Mouse (Mus musculus): ENCODE results near the gene Pcyt1b.

DNA sequence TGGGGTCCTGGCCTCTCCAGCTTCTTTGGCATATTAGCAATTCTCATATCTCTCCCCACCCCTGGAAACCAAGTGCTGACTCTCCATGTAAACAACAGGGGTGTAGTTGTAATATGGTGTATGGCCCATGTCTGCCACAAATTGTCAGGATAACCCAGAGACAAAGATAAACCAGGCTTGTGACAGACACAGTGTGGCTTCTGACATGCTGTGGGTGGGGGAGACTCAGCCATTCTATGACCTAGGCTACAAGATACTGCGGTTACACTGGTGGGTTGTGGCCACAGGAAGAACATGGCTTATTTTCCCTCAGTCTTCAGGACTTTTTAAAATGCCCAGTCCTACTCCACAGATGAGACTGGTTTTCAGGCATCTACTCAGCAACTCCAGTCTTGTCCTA lies 94.5 kb downstream of the Pcyt1b start:
- no peak for TF ChIP-seq CTCF (IDR thresholded peaks at IDR 0.05; ENCODE audit: control insufficient read depth, insufficient read depth, low read length)
- no peak for TF ChIP-seq POLR2A (IDR thresholded peaks at IDR 0.05; ENCODE audit: borderline replicate concordance, control insufficient read depth, low read depth, low read length)
